ENCODE assay signal across 8 mouse cellular contexts in genomic region chr11:120344310-120344920, GRCm38 (mm10). TPM values are rescaled to one million over a fixed set of nuclear protein-coding genes. Genes with fewer than 3 reads are reported as not detected.
DNase-seq lines count a peak whose midpoint lies in the region; ATAC-seq and TF ChIP-seq lines count a peak whose summit lies in the region.

No protein-coding gene starts in this region.

- WGBS in heart, embryonic 16.5 days: 40% methylated on average over 5 of the region's 5 CpGs
- 63% methylated on average over 5 of the region's 5 CpGs for WGBS in hindbrain, embryonic 15.5 days
- WGBS in midbrain, embryonic 15.5 days: 73% methylated on average over 5 of the region's 5 CpGs

- no peak for ATAC-seq in heart, embryonic 16.5 days (replicated peaks; ENCODE audit: extremely low read depth, insufficient read depth, low FRiP score)
- ATAC-seq in Patski: peak; percentile 24
- no peak for ATAC-seq in hindbrain, embryonic 15.5 days (ENCODE audit: low FRiP score, low read depth)
- no peak for ATAC-seq in midbrain, embryonic 15.5 days (replicated peaks)

- H3K4me2 ChIP-seq in heart, embryonic 16.5 days (ENCODE audit: low read depth, low read length): no peak overlapping the region
- peak overlapping the region; percentile 94 for H3K4me2 ChIP-seq in hindbrain, embryonic 15.5 days
- peak overlapping the region; percentile 95 for H3K4me2 ChIP-seq in midbrain, embryonic 15.5 days

- H3K9ac ChIP-seq in heart, embryonic 16.5 days (ENCODE audit: low read length): no peak overlapping the region
- peak overlapping the region; percentile 22; the same call in 1 of the 2 replicates for H3K9ac ChIP-seq in hindbrain, embryonic 15.5 days
- H3K9ac ChIP-seq in midbrain, embryonic 15.5 days: no peak overlapping the region; the same call in 1 of the 2 replicates

- CTCF ChIA-PET in Patski (lab: Charles Lee): no interaction called here

- no peaks in the 10 kb centered on the region for H3K27me3 ChIP-seq in heart, embryonic 16.5 days (ENCODE audit: control insufficient read depth, insufficient read depth, low read length)
- H3K27me3 ChIP-seq in Patski: no peaks in the 10 kb centered on the region
- H3K27me3 ChIP-seq in hindbrain, embryonic 15.5 days: no peaks in the 10 kb centered on the region
- H3K27me3 ChIP-seq in midbrain, embryonic 15.5 days (replicated peaks): no peaks in the 10 kb centered on the region

- DNase-seq in heart, postnatal 36 days: no peak
- no peak for DNase-seq in Patski (ENCODE audit: low read depth, low spot score)
- DNase-seq in cerebellum, adult 18-20 months: no peak
- DNase-seq in cerebellum, postnatal 25 days: no peak
- no peak for DNase-seq in frontal cortex, postnatal 36 days (ENCODE audit: low spot score in 2 of 2)

- H3K9me3 ChIP-seq in heart, embryonic 16.5 days (replicated peaks; ENCODE audit: control insufficient read depth, low read length): no peaks in the 10 kb centered on the region; the same call in 1 of the 2 replicates
- H3K9me3 ChIP-seq in hindbrain, embryonic 15.5 days: no peaks in the 10 kb centered on the region
- H3K9me3 ChIP-seq in midbrain, embryonic 15.5 days: no peaks in the 10 kb centered on the region

- H3K4me1 ChIP-seq in heart, embryonic 16.5 days (ENCODE audit: control insufficient read depth, insufficient read depth, low read length): peaks cover 3% of the 10 kb centered on the region
- H3K4me1 ChIP-seq in hindbrain, embryonic 15.5 days (replicated peaks): peaks cover 25% of the 10 kb centered on the region
- H3K4me1 ChIP-seq in midbrain, embryonic 15.5 days: peaks cover 27% of the 10 kb centered on the region

- TF ChIP-seq CTCF in Patski (IDR thresholded peaks at IDR 0.05): no peak

- H3K4me3 ChIP-seq in heart, embryonic 16.5 days (ENCODE audit: low read length): no peak overlapping the region
- peak overlapping the region; percentile 42 for H3K4me3 ChIP-seq in hindbrain, embryonic 15.5 days
- H3K4me3 ChIP-seq in midbrain, embryonic 15.5 days: peak overlapping the region; percentile 41

- in situ Hi-C loops in Patski (cut with MboI; ENCODE audit: low pct_unique_long_range_greater_than_20kb): no loop called here

- H3K36me3 ChIP-seq in heart, embryonic 16.5 days (ENCODE audit: control insufficient read depth, insufficient read depth): peaks cover 10% of the 10 kb centered on the region
- peaks cover 10% of the 10 kb centered on the region for H3K36me3 ChIP-seq in hindbrain, embryonic 15.5 days
- H3K36me3 ChIP-seq in midbrain, embryonic 15.5 days (replicated peaks): peaks cover 6% of the 10 kb centered on the region; the same call in 1 of the 2 replicates

- intact Hi-C loops in heart, postnatal 36 days (cut with DNase I): loop anchor here (2.0 kb wide), 1 partner anchor 34 kb away; no protein-coding TSS in a partner anchor

- peak overlapping the region; percentile 61; the same call in 1 of the 2 replicates for H3K27ac ChIP-seq in heart, embryonic 16.5 days (ENCODE audit: low read length)
- peak overlapping the region; percentile 67; the same call in 1 of the 2 replicates for H3K27ac ChIP-seq in hindbrain, embryonic 15.5 days (replicated peaks)
- H3K27ac ChIP-seq in midbrain, embryonic 15.5 days: peak overlapping the region; percentile 49; the same call in 1 of the 2 replicates

- POLR2A ChIA-PET in Patski (lab: Charles Lee): interaction anchor here (1.0 to 1.9 kb wide), 2 partner anchors 28 to 237 kb away, joined by 3 to 8 read pairs; no protein-coding TSS in a partner anchor

RNA-seq across cellular contexts. Expression of gene Actg1, which starts 3.9 kb away (rescaled TPM):
- polyA plus RNA-seq in heart, embryonic 16.5 days (2015; fragmentation: Nextera tagmentation; extraction: Ambion mirVana): 1,134 and 1,179 TPM in 2 replicates
- 100 to 1,000 TPM; 218 to 338 TPM for total RNA-seq in heart, postnatal 36 days (2021)
- polyA plus RNA-seq in Patski (2021): 2,862 TPM
- polyA plus RNA-seq in hindbrain, embryonic 15.5 days (2015; fragmentation: Nextera tagmentation; extraction: Ambion mirVana): 3,943 and 4,131 TPM in 2 replicates
- 4,418 and 4,467 TPM in 2 replicates for polyA plus RNA-seq in midbrain, embryonic 15.5 days (2015; fragmentation: Nextera tagmentation; extraction: Ambion mirVana)

RNA-seq across cellular contexts. Expression of gene Fscn2, which starts 16.9 kb away (rescaled TPM):
- 0.71 and 0.91 TPM in 2 replicates for polyA plus RNA-seq in heart, embryonic 16.5 days (2015; fragmentation: Nextera tagmentation; extraction: Ambion mirVana)
- not detected for total RNA-seq in heart, postnatal 36 days (2021)
- polyA plus RNA-seq in Patski (2021): 0.23 TPM
- polyA plus RNA-seq in hindbrain, embryonic 15.5 days (2015; fragmentation: Nextera tagmentation; extraction: Ambion mirVana): 0.88 and 1.6 TPM in 2 replicates
- 0.84 and 1.4 TPM in 2 replicates for polyA plus RNA-seq in midbrain, embryonic 15.5 days (2015; fragmentation: Nextera tagmentation; extraction: Ambion mirVana)

RNA-seq across cellular contexts. Expression of gene Faap100, which starts 34.1 kb away (rescaled TPM):
- 28.8 and 37.3 TPM in 2 replicates for polyA plus RNA-seq in heart, embryonic 16.5 days (2015; fragmentation: Nextera tagmentation; extraction: Ambion mirVana)
- total RNA-seq in heart, postnatal 36 days (2021): 10 to 100 TPM; 13.8 to 15.4 TPM
- 15.1 TPM for polyA plus RNA-seq in Patski (2021)
- 95.4 and 110 TPM in 2 replicates for polyA plus RNA-seq in hindbrain, embryonic 15.5 days (2015; fragmentation: Nextera tagmentation; extraction: Ambion mirVana)
- 124 TPM in 2 replicates for polyA plus RNA-seq in midbrain, embryonic 15.5 days (2015; fragmentation: Nextera tagmentation; extraction: Ambion mirVana)
